Mouse (Mus musculus) ES-Bruce4 (cell line): ENCODE measurements at regions not wholly inside any gene's neighbourhood (a gene's known extent, or its start where the extent isn't known, plus 50 kb on each side); places are given as distances from the start of the nearest gene placed in this dataset.

Experiments
- H3K27ac ChIP-seq: 2 replicates; pipeline ENCODE4 v1.5.1; 2012; ENCODE audit warnings: low read length, inconsistent platforms; ENCODE audit not compliant: insufficient read depth
- H3K27me3 ChIP-seq: 2 replicates; pipeline ENCODE4 v1.6.1; 2012; ENCODE audit warnings: mild to moderate bottlenecking, low read length, inconsistent platforms; ENCODE audit not compliant: control insufficient read depth, poor library complexity, insufficient read depth, severe bottlenecking
- H3K36me3 ChIP-seq: 2 replicates; pipeline ENCODE4 v1.6.1; 2012; ENCODE audit warnings: inconsistent platforms, mild to moderate bottlenecking, low read length, moderate library complexity; ENCODE audit not compliant: control insufficient read depth, poor library complexity, insufficient read depth, severe bottlenecking
- H3K4me1 ChIP-seq: one replicate; pipeline ENCODE4 v1.8.1; 2011; ENCODE audit warnings: low read length; ENCODE audit not compliant: control insufficient read depth, insufficient read depth
- H3K4me3 ChIP-seq: 2 replicates; pipeline ENCODE4 v1.5.1; 2011; ENCODE audit warnings: low read depth, mild to moderate bottlenecking, low read length
- H3K9ac ChIP-seq: 2 replicates; pipeline ENCODE4 v1.6.1; 2012; ENCODE audit warnings: low read depth, mild to moderate bottlenecking, inconsistent platforms; ENCODE audit not compliant: poor library complexity, severe bottlenecking
- H3K9me3 ChIP-seq: replicated peaks from 2 replicates; pipeline ENCODE4 v1.6.1; 2012; ENCODE audit warnings: mild to moderate bottlenecking, low read length, inconsistent platforms; ENCODE audit not compliant: control insufficient read depth, poor library complexity, insufficient read depth, severe bottlenecking
- CTCF ChIP-seq: IDR thresholded peaks from one replicate; pipeline ENCODE4 v1.8.1; 2011; ENCODE audit warnings: low read depth, low read length
- EP300 ChIP-seq: IDR thresholded peaks from 2 replicates; pipeline ENCODE4 v1.6.1; 2011; ENCODE audit warnings: low read depth, low read length; ENCODE audit not compliant: insufficient read depth
- POLR2A ChIP-seq: IDR thresholded peaks from one replicate; pipeline ENCODE4 v1.8.1; 2011; ENCODE audit warnings: low read length; ENCODE audit not compliant: insufficient read depth

DNA sequence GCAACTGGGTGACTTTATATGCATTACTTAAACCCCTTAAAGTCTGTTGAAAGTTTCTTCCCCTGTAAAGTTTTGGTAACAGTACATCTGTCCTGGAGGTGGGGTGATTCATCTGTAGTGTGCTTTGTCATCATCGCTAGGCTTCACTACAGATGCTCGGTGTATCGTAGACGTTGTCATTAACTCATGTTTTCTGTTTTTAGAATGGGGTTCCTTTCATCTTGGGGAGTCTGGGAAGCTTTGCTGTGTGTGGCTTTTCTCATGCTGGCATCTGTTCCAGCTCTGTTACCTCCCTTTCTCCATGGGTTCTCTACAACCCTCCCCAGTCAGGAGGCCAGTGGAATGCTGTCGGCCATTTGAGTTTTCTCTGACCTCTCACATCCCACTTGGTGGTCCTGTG is 266.4 kb upstream of the Camk1g start:
- H3K27ac ChIP-seq, result no peak overlapping the region
- H3K9ac ChIP-seq, result no peak overlapping the region
- H3K9me3 ChIP-seq, result no peaks in the 10 kb centered on the region
- H3K4me1 ChIP-seq, result no peaks in the 10 kb centered on the region
- H3K27me3 ChIP-seq, result no peaks in the 10 kb centered on the region
- H3K36me3 ChIP-seq, result no peaks in the 10 kb centered on the region
- TF ChIP-seq CTCF, result no peak
- TF ChIP-seq POLR2A, result no peak
- no peak for TF ChIP-seq EP300
- H3K4me3 ChIP-seq, result no peak overlapping the region

DNA sequence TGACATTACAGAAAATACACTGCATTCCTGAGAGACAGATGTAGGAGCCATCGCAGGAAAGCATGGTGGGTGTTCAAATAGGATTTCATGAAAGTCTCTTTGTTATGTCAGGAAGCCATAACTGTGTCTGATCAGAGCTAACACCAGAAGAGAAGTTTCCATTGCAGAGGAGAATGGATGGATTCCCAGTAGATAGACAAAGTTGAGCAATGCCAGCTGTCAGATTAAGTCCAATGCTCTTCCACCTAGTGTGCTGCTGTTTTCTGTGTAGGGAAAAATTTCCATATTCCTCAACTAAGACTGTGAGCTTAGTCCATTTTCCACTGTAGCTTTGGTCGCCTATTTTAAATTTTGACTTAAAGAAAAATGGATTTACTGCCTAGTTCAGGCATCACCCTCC is 262.0 kb upstream of the Camk1g start:
- Histone ChIP-seq H3K4me1 (no peaks in the 10 kb centered on the region), H3K9me3 (no peaks in the 10 kb centered on the region), H3K9ac (no peak overlapping the region), H3K27ac (no peak overlapping the region), H3K36me3 (no peaks in the 10 kb centered on the region), H3K27me3 (no peaks in the 10 kb centered on the region), H3K4me3 (no peak overlapping the region)
- TF ChIP-seq CTCF (no peak), POLR2A (no peak), EP300 (no peak)

DNA sequence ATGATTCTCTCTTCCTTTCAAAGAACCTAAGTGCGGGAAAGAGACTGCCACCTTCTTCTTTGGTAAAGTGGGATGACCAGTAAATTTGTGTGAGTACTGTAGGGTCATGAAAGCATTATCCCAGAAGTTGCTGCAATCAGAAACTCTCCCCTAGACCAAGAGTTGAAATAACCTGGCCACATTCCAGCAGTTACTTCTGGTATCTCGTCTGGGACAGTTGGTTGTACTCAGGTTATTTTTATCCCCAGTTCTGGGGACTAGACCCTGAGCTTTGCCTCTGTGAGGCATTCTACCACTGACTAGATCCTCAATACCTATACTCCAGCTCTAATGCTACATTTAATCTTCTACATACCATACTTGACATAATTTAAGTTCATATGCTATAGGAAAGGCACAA is 259.8 kb upstream of the Camk1g start:
- Histone ChIP-seq H3K36me3 (no peaks in the 10 kb centered on the region), H3K27ac (no peak overlapping the region), H3K9me3 (no peaks in the 10 kb centered on the region), H3K4me1 (no peaks in the 10 kb centered on the region), H3K9ac (no peak overlapping the region), H3K4me3 (no peak overlapping the region), H3K27me3 (no peaks in the 10 kb centered on the region)
- no peak for TF ChIP-seq CTCF
- TF ChIP-seq POLR2A, result no peak
- no peak for TF ChIP-seq EP300

DNA sequence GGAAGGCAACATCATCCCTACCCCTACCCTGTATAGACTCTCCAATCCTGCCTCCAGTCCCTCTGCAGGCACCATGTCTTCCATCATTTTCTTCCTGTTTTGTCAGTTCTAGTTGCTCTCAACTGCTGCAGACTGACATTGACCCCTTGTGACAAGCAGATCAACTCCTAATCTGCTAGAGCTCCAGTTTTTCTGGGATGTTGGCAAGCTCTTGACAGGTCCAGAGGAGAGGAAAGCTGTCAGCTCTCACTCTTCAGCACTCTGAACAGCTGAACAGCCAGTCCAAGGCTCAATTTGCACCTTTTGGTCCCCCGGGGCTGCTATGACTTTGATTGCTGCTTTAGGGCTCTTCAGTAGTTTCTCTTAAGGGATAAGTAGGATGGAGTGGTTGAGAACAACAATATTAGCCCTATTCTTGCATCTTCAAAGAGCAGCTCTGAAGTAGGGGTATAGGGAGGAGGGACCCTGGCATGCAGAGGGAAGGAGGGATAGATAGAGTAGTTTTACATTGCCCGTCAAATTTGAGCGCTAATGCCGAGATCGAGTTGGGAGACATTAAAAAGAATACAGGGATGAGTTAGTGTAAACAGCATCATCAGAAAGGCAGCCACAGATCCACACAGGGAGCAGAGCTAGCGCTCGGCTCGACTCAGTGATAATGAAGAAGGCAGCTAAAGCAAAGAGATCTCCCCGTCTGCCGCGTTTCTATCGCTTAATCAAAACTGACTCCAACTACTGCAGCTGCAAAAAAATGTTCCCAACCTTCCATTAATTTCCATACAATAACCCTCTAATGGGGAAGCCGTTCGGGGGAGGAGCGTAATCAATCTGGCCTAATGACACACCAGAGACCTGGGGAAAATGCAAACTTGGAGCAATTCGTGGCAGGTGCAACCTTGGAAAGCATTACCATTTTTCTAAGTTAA is 257.1 kb upstream of the Camk1g start:
- no peaks in the 10 kb centered on the region for H3K4me1 ChIP-seq
- H3K4me3 ChIP-seq, result no peak overlapping the region
- no peak overlapping the region for H3K9ac ChIP-seq
- H3K9me3 ChIP-seq, result no peaks in the 10 kb centered on the region
- TF ChIP-seq EP300 (no peak), CTCF (no peak), POLR2A (no peak)
- H3K27ac ChIP-seq, result no peak overlapping the region
- no peaks in the 10 kb centered on the region for H3K36me3 ChIP-seq
- no peaks in the 10 kb centered on the region for H3K27me3 ChIP-seq

DNA sequence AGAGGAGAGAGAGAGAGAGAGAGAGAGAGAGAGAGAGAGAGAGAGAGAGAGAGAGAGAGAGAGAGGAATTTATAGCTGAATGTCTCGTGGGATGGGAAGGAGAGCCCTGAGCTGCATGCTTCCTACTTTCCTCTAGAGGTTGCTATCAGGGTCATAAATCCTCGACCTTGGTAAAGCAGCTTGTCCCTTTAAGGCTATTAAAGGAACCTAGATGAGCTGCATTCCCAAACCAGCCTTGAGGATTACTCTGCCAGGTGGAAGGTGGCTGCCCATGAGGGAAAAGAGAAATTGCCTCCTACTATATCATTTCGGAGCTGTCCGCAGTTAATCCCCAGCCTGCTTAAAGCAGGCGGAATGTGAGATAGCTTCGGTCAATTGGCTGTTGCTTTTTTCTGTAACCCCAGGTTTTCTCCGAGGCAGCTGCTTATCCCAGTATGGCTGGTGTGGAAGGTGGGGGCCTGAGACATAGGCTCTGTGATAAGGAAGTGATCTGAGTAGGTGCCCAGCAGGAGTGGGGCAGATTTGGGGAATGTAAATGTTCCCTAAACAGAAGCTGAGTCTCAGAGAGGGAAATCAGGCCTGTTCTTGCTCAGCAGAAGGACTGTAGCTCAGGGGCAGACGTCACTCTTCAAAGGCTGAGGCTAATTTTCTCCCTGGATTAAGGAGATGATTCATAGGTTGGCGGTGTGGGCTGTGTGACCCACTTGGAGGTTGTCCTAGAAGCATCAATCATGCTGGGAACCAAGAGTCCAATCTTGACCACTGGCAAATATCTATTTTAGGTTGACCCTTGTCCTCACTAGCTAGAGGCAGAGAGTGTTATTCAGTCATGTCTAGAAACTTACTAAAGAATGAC is 255.2 kb upstream of the Camk1g start:
- Histone ChIP-seq H3K4me1 (no peaks in the 10 kb centered on the region), H3K36me3 (no peaks in the 10 kb centered on the region), H3K9ac (no peak overlapping the region), H3K27me3 (no peaks in the 10 kb centered on the region), H3K9me3 (no peaks in the 10 kb centered on the region), H3K27ac (no peak overlapping the region), H3K4me3 (no peak overlapping the region)
- TF ChIP-seq CTCF, result no peak
- no peak for TF ChIP-seq EP300
- TF ChIP-seq POLR2A, result no peak

DNA sequence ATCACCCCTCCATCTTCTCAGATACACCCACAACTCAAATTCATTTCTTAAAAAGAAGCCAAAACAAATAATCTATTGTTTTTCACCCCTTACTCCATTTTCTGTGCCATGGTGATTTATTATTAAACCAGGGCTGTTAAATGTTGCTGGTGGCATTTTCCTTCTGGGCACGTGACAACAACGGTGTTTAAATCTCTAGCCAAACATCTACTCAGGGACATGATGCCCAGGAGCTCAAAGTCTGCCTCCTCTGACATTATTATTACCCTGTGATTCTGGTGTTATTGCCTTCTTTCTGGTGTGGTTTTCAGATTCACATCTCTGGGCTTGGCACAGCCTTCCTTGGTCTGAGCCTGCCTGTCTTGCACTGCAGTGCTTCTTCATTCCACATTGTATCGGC is 253.5 kb upstream of the Camk1g start:
- Histone ChIP-seq H3K27ac (no peak overlapping the region), H3K4me3 (no peak overlapping the region), H3K4me1 (no peaks in the 10 kb centered on the region), H3K9ac (no peak overlapping the region), H3K36me3 (no peaks in the 10 kb centered on the region), H3K27me3 (no peaks in the 10 kb centered on the region), H3K9me3 (no peaks in the 10 kb centered on the region)
- no peak for TF ChIP-seq POLR2A
- no peak for TF ChIP-seq CTCF
- TF ChIP-seq EP300, result no peak
